Mouse (Mus musculus): ENCODE measurements at regions not wholly inside any gene's neighbourhood (a gene's known extent, or its start where the extent isn't known, plus 50 kb on each side); places are given as distances from the start of the nearest gene placed in this dataset.
A peak's percentile ranks its signal among the peaks of the same experiment; 100 is the strongest.

- DNase-seq (ENCODE audit: low read depth, low spot score) = no peak
Measured at GRCm38 (mm10) chr16:5380626-5381025, 124.8 kb upstream of the Eef2kmt start.

- no peak for DNase-seq (ENCODE audit: low read depth, low spot score)
Measured at GRCm38 (mm10) chr16:5377001-5377400, 121.2 kb upstream of the Eef2kmt start.

GRCm38 (mm10) chr16:5374818-5375605 lies 119.2 kb upstream of the Eef2kmt start:
- no peak for DNase-seq (ENCODE audit: low read depth, low spot score)

GRCm38 (mm10) chr16:5371175-5371893 lies 115.6 kb upstream of the Eef2kmt start:
- DNase-seq (ENCODE audit: low read depth, low spot score) = no peak

GRCm38 (mm10) chr16:5370496-5370895 lies 114.7 kb upstream of the Eef2kmt start:
- no peak for DNase-seq (ENCODE audit: low read depth, low spot score)

- DNase-seq (ENCODE audit: low read depth, low spot score) = no peak
Measured at GRCm38 (mm10) chr16:5368897-5369558, 113.2 kb upstream of the Eef2kmt start.

GRCm38 (mm10) chr16:5368357-5368756 lies 112.6 kb upstream of the Eef2kmt start:
- no peak for DNase-seq (ENCODE audit: low read depth, low spot score)

GRCm38 (mm10) chr16:5367581-5368119 lies 111.9 kb upstream of the Eef2kmt start:
- DNase-seq (ENCODE audit: low read depth, low spot score) = no peak

- no peak for DNase-seq (ENCODE audit: low read depth, low spot score)
Measured at GRCm38 (mm10) chr16:5366021-5366420, 110.2 kb upstream of the Eef2kmt start.

- no peak for DNase-seq (ENCODE audit: low read depth, low spot score)
Measured at GRCm38 (mm10) chr16:5363007-5363570, 107.3 kb upstream of the Eef2kmt start.

DNA sequence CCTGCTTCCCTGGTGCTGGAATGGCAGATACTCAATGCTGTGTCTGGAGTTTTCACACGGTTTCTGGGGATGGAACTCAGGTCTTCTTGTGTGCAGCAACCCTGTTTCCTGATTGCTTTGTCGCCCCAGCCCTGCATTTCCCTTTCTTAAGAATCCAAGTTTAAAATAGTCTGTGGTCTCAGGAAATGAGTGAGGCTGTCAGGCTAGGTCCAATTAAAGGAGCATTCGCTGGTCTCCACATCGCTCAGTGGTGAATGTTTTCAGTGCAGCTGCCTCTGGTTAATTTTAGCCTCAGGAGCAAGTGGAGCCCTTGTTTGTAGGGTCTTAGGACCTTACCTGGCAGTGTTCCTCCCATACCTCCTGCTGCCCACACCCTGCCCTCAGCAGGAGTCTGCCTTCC lies 103.4 kb upstream of the Eef2kmt start:
- no peak for DNase-seq (ENCODE audit: low read depth, low spot score)

DNA sequence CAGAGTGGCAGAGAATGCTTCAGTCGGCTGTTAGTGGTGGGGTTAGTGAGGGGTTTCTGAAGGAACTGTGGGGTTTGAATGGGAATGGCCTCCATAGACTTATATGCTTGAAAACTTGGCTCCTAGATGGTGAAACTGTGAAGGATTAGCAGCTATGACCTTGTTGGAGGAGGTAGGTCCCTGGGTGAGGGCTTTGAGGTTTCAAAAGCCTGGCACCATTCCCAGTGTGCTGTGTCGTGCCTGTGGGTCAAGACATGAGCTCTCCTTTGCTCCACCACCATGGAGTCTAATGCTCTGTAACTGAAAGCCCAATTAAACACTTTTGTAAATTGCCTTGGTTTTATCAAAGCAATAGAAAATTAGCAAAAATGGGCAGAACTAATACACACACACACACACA lies 98.1 kb upstream of the Eef2kmt start:
- DNase-seq (ENCODE audit: low read depth, low spot score) = no peak

- DNase-seq (ENCODE audit: low read depth, low spot score) = peak; percentile 42
Measured at GRCm38 (mm10) chr16:5351890-5352571, 96.2 kb upstream of the Eef2kmt start.

DNA sequence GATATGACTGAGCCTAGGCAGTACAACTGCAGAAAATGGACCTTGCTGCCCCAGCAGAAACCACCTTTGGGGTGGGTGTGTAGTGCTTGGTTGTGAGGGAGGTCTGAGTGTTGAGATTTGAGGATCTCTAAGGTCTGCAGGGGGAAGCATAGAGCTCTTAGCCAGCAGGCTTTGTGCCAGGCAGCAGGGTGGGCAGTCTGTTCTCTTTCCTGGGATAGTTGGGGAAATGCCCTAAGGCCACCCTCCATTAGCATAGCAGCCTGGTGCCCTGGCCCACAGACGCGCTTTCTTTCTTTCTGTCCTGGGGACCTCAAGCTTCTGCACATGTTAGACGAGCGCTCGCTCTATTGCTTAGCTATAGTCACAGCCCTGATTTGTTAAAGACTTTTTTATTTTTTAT lies 91.4 kb upstream of the Eef2kmt start:
- DNase-seq (ENCODE audit: low read depth, low spot score) = no peak

DNA sequence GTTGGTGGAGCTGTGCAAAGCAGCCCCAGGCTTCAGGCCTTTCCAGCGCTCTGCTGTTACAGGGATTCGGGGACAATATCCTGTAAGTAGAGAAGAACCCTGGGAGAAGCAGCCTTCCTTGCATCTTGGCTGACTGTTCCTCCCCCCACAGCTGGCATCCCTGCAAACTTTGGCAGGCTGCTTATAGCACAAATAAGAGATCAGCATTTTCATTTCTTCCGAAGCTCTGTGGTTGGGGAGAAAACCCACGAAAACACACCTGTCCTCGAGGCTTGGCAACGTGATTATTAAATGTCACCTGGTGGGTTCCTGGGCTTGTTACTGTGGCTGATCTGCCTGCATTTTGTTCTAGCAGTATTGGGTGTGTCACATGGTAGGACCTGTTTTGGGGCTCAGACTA lies 86.5 kb upstream of the Eef2kmt start:
- DNase-seq (ENCODE audit: low read depth, low spot score) = no peak

GRCm38 (mm10) chr16:5316271-5316670 lies 60.5 kb upstream of the Eef2kmt start:
- no peak for DNase-seq (ENCODE audit: low read depth, low spot score)

- no peak for DNase-seq (ENCODE audit: low read depth, low spot score)
Measured at GRCm38 (mm10) chr16:5313261-5313660, 57.5 kb upstream of the Eef2kmt start.

DNA sequence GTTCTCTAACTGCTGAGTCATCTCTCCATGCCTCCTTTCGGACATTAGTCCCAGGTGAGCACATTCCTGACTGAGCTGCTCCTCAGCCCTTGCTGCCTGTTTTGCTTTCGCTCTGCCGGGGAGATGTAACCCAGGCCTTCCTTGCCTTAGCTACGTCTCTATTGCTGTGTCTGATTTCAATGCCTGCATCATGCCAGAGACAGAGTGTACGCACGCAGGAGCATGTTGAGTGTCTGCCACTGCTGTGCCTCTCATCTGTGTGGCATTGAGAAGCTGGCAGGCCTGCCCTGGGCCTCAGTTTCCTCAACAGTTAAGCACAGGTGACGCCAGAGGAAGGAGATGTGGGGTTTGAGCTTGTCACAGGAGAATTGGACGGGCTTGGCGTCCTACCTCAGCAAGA lies 55.7 kb upstream of the Eef2kmt start:
- no peak for DNase-seq (ENCODE audit: low read depth, low spot score)

GRCm38 (mm10) chr16:5310736-5311135 lies 55.0 kb upstream of the Eef2kmt start:
- DNase-seq (ENCODE audit: low read depth, low spot score) = no peak

DNA sequence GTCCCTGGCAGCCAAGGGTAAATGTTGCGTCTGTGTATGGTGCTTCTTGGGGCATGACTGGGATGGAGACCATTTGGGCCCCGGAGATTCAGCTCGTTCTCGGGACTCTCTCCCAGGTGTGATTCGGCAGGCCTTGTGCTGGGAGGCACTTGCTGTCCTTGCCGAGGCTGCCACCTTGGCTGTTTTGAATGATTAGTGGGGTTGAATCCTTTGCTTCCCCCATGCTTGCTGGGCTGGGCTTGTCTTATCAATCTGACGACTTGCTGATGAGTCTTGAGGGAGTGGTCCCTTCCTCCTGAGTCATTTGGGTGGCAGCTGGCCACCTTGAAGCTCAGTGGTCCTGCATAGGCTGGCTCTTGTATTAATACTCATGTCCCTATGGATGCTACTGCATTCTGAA lies 52.0 kb upstream of the Eef2kmt start:
- no peak for DNase-seq (ENCODE audit: low read depth, low spot score)

DNA sequence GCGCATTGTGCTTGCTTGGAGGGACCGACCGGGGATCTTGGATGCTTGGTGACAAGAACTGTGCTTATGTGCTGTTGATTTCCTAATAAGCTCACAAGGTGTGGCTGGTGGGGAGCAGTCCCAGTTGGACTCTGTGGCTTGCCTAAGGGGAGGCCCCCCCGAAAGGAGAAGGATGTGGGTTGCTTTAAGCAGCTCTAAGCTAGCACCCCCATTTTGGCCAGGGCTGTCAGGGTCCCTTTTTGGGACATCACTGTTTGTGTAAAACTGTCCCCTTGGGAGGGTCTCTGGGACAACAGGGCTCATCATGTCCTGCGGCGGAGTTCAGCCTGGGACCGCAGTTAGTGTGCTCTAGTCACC lies 51.4 kb upstream of the Eef2kmt start:
- DNase-seq (ENCODE audit: low read depth, low spot score) = no peak

Data from forelimb bud, embryonic 11.5 days (tissue).